Mouse (Mus musculus) spleen, adult 18-20 months (tissue): ENCODE results near the gene Fam214a.

Source experiments
- DNase-seq, 2 experiments: peaks; one replicate each; pipeline ENCODE4 v3.0.0; 2022; ENCODE audit warnings: mixed read lengths in 2 of 2

Gene Fam214a

DNA sequence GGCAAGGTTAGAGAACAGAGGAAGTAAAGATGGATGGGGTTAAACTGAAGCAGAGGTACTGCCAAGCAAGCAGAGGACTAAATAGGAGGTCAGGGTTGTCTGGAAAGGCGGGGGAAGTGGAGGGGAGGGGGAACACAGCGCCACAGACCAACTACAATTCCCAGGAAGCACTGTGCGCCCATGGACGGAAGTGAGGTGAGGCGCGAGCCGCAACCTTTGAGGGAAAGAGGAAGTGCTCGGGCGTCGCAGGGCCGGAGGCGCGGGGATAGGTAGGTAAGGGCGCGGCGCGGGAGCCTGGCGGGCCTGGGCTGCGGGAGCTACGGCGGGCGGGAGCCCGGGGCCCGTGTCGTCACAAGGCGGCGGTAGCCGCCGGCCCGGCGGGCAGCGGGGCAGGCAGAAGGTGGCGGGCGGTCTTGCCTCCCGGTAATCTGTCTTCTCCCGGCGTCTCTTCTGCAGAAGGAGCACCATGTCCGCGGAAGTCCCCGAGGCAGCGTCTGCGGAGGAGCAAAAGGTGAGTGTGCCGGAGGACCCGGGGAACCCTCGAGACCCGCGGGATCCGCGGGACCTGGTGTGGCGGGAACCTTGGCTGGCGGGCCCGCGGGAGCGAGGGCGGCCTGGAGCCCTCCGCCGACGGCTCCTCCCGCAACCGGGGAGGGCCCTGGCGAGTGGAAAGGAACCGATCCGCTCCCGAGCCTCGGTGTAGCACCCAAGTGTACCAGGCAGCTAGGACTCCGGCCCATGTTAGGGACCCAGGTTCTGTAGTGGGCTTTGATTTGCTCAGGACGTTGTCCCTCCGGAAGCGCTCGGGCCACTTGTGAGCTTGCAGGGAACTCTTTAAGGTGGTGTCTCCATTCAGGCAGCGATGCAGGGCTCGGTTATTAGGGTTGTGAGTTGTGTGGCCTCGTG, 85.0 kb downstream of the Fam214a start, which contains the start of gene Arpp19:
Gene Arpp19 (plus strand): TSS at position 164 of the 906 bp plus-strand sequence.
- peak; percentile 75 to 76 for DNase-seq

GRCm38 (mm10) chr9:75038357-75038688, 85.6 kb downstream of the Fam214a start:
- DNase-seq = no peak

DNA sequence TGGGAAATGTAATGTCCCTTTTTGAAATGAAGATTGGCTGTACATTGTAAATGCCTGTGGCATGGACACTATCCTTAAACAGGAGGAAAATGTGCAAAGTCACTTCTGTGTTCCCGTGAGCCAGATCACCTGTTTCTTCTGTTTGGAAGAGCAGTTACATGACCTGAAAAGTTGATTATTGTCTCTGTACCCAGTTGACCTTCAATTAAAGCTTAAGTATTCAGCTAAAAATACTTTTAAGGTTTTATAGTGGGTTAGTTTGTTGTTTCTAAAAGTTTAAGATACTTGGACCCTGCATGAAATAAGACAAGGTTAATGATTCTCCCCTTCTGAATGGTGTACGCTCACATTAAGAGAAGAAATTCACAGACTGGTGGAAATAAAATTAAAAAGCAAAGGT, 87.9 kb downstream of the Fam214a start:
- DNase-seq = no peak

DNA sequence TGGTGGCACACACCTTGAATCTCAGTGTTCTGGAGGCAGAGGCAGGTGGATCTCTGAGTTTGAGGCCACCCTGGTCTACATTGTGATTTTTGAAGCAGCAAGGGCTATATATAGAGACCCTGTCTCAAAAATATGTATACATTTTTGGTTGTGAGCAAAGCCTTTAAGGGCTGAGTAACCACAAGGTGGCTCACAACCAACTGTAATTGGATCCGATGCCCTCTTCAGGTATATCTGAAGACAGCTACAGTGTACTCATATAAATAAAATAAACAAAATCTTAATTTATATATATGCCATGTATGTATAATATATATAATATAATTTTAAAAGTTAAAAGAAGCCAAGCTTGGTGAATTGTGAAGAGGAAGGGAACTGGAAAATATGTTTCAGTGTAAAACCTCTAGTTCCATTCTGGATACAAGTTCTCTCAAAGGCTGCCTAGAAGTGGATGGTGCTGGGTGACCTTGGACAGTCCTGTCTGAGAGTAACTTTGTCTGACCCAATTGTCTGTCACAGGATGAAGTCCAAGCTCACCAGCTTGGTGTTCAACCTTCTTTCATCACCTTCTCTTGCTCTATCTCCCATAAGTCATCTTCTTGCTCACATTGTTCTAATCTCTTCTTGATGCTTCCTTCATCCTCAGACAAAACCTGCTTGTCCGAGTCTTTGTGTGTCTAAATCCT, 89.3 kb downstream of the Fam214a start:
- DNase-seq = no peak

DNA sequence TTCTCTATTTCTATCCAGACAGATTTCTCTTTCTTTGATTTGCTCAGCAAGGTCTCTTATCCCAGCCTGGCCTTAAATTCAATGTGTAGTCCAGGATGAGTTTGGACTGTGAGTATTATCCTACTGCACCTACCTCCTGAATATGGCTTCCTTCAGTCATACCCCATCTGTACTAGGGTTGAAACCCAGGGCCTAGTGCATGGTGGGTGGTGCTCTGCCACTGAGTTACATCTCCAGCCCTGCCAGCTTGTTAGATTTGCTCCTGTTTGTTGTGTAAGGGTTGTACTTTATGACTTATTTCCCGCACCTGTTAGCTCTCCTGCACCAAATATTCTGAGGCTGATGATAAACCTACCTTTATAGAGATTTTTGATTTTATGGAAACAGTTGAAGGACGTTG, 90.5 kb downstream of the Fam214a start:
- no peak for DNase-seq

DNA sequence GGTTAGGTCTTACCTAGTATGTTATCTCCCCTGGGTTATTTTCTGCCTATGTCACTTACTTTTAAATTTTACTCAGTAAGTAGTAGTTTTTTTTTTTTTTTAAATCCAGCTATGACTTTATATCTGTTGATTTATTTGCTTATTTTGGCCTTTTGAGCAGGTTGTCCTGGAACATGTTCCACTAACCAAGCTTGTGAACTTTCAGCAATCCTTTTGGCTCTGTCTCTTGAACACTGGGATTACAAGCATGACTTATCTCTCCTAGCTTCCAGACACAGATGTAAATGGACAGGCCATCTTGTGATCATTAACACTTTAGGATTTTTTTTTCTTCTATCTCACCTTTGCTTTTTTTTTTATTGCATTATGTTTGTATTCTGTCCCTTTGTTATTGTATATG, 94.4 kb downstream of the Fam214a start:
- no peak for DNase-seq

- DNase-seq = no peak
These were observed 96.4 kb downstream of the Fam214a start for GRCm38 (mm10) chr9:75049100-75049499.

- DNase-seq = peak; percentile 18 to 54
These were observed 97.3 kb downstream of the Fam214a start for GRCm38 (mm10) chr9:75050003-75050402.

GRCm38 (mm10) chr9:75051841-75052240, 99.2 kb downstream of the Fam214a start:
- no peak for DNase-seq

GRCm38 (mm10) chr9:75055046-75055445, 102.4 kb downstream of the Fam214a start:
- DNase-seq = no peak

- DNase-seq = no peak
These were observed 112.1 kb downstream of the Fam214a start for GRCm38 (mm10) chr9:75064678-75065331.

DNA sequence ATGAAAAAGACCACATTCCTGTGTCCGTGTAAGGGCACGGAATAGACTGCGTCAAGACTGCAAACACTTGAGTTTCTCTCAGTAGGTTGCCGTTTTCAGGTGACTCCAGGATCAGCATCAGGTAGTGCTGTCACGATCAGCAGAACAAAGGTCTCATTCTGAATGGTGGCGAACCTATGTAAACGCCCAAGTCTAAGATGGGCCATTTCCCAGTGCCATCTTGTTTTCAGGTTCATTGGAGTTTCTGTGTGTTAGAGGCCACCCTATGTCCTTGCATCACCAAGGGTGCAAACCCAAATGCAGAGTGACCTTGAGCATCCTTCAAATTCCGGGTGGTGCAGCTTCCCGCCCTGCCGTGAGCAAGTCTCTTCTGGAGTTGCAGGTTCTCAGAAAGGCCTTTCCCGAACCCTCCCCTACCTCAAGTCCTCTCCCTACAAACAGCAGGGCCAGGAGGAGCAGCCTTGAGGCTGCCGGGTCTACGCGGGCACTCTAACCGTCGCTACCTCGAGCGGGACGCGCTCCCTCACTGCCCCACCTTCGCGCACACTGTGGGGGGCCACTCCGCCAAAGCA, 117.9 kb downstream of the Fam214a start, which contains the start of gene Myo5a:
Gene Myo5a (plus strand): TSS at position 559 of the 572 bp plus-strand sequence.
- no peak for DNase-seq

- peak; percentile 75 to 82 for DNase-seq
These were observed 118.5 kb downstream of the Fam214a start for GRCm38 (mm10) chr9:75071029-75071705.

DNA sequence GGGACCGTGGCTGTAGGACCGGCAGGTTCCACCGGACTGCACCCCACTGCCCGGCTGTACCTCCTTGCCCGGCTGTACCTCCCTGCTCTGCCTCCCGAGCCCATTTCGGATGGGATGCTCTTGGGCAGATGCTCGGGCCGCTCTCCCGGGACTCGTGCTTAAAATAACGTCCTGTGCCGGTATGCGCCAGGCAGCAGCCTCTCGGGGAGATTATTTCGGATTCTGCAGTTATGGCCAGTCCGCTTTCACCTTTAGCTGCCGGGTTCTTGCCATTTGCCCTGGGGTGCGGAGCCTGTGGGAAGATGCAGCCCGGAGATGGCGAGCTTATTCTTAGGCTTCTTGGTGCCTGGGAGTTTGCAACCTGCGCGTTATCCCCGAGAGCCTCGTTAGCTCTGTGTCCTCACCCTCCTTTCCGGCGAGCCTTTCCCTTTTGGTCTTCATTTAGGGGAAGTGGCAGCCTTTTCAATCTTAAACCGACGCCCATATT, 119.1 kb downstream of the Fam214a start:
- DNase-seq = no peak

GRCm38 (mm10) chr9:75072361-75072760, 119.7 kb downstream of the Fam214a start:
- DNase-seq = no peak

- DNase-seq = no peak
These were observed 124.5 kb downstream of the Fam214a start for GRCm38 (mm10) chr9:75077191-75077590.
